Mouse (Mus musculus) spleen, adult 10 weeks (tissue): ENCODE measurements around the gene Usp17le. TPM values are rescaled to one million over a fixed set of nuclear protein-coding genes. Genes with fewer than 3 reads are reported as not detected.

Source experiments
- polyA plus RNA-seq: library from polyadenylated mRNA; stranded (reverse); fragments of 350-450 nt; fragmentation: Illumina TruSeq; extraction: RNeasy Lipid Tissue Mini Kit (QIAGEN cat#74804); gene quantifications from one replicate; pipeline ENCODE4 v1.2.3, GENCODE M21; 2015; ENCODE audit warnings: low replicate concordance; ENCODE audit not compliant: insufficient read depth

Usp17le gene
- polyA plus RNA-seq = not detected

DNA sequence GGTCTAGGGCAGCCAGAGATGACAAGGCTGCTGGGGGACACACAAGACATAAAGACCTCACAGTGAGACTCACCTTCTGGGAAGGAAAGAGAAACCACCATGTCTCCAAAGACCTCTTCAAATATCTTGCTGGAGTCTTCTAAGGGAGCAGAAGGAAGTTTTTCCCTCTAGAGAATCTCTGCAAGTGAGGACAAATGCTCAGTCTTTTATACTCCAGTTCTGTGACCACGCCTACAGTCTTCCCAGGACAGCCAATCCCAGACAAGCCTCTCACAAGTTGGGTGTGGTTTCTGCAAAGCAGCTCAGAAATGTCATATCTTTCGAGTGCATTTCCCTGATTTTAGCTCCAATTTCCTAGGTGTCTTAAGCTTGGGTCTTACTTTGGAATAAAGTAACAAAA lies at the start of gene Usp17le:
Gene Usp17le, minus strand, starts transcription at position 101 of the 400 bp plus-strand sequence.

Other genes with a start within 250 kb of the Usp17le start
- not detected for gene Olfr651, start 227.3 kb downstream of the Usp17le start, polyA plus RNA-seq
- not detected for gene Olfr652, start 216.6 kb downstream of the Usp17le start, polyA plus RNA-seq
- gene Olfr653, start 200.2 kb downstream of the Usp17le start, polyA plus RNA-seq = not detected
- not detected for gene Olfr654, start 190.4 kb downstream of the Usp17le start, polyA plus RNA-seq
- gene Olfr655, start 175.7 kb downstream of the Usp17le start, polyA plus RNA-seq = not detected
- gene Olfr656, start 163.5 kb downstream of the Usp17le start, polyA plus RNA-seq = not detected
- gene Olfr657, start 152.7 kb downstream of the Usp17le start, polyA plus RNA-seq = not detected
- gene Olfr658, start 130.2 kb downstream of the Usp17le start, polyA plus RNA-seq = 0.12 TPM
- gene Olfr659, start 110.7 kb downstream of the Usp17le start, polyA plus RNA-seq = not detected
- not detected for gene Olfr661, start 91.0 kb downstream of the Usp17le start, polyA plus RNA-seq
- not detected for gene Usp17lb, start 65.1 kb upstream of the Usp17le start, polyA plus RNA-seq
- gene Usp17la, start 79.5 kb upstream of the Usp17le start, polyA plus RNA-seq = not detected
- gene Olfr665, start 100.6 kb upstream of the Usp17le start, polyA plus RNA-seq = not detected
- not detected for gene Olfr666, start 118.5 kb upstream of the Usp17le start, polyA plus RNA-seq
- not detected for gene Olfr667, start 144.0 kb upstream of the Usp17le start, polyA plus RNA-seq
- gene Olfr668, start 150.6 kb upstream of the Usp17le start, polyA plus RNA-seq = not detected
- gene Olfr669, start 156.8 kb upstream of the Usp17le start, polyA plus RNA-seq = not detected
- gene Olfr670, start 185.2 kb upstream of the Usp17le start, polyA plus RNA-seq = not detected
- gene Olfr671, start 201.7 kb upstream of the Usp17le start, polyA plus RNA-seq = not detected
- gene Olfr672, start 224.6 kb upstream of the Usp17le start, polyA plus RNA-seq = not detected